Mouse (Mus musculus) hematopoietic multipotent progenitor cell, adult 10-12 weeks (in vitro differentiated cells): ENCODE measurements around the gene Faiml. TPM values are rescaled to one million over a fixed set of nuclear protein-coding genes. Genes with fewer than 3 reads are reported as not detected.

Source experiments
- polyA plus RNA-seq: library from polyadenylated mRNA; stranded (reverse); fragments of >175 nt; gene quantifications from 2 replicates; pipeline ENCODE4 v1.2.3, GENCODE M21; 2012; ENCODE audit warnings: low replicate concordance

Gene Faiml
- polyA plus RNA-seq = not detected in 2 replicates

DNA sequence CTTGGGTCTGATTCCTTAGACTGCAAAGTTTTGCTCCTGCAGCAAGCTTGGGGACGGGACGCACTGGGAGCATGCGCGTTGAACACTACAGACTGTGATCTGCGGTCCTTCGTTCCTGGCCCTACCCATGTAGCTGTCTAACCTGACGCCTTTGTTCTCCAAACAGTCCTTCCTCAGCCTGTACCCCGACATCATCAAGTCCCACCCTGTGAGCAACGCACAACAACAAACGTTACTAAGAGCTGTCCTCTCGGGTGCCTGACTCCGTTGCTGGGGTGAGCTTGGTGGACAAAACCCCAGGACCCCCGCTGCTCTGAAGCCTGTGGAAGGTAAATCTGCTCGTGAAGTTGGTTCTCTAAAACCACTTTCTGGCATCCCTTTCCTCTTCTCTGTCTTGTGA lies at the start of gene Faiml:
Gene Faiml (minus strand): TSS at position 101 of the 400 bp plus-strand sequence.

DNA sequence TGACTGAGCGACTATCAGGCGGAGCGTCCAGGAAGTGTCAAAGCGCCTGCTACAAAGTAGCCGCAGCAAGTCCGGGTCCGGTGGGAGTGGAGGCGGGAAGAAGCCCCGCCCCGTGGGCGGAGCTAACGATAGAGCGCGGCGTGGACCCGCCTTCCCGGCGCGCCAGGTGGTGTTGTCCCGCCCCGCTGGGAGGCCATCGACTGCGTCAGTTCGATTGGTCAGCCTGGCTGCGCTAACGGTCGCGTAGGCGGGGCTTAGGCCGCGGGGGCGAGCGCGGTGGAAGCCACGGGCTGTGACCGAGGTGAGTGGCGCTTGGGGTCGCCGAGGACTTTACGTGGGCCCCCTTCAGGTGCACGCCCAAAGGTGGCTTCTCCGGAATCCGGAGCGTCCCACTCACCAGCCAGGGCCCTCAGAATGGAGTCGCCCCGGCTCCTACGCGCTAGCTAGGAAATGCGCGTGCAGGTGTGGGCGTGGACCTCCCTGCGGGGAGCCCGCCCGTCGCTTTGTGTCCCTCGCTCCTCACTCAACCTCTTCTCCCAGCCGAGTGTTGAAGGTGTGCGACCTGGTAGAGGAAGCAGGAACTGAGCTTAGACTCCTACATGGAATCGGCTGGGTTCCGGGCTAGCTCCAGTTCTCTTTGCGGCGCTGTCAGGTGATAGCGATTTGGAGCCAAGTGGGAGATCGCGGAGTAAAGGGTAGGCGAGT lies 6.3 kb upstream of the Faiml start, which contains the start of gene Cep70:
Gene Cep70 (plus strand): TSS at position 178 of the 705 bp plus-strand sequence.

Other genes with a start within 250 kb of the Faiml start
- not detected in 2 replicates for gene Gm1123, start 201.5 kb downstream of the Faiml start, polyA plus RNA-seq
- gene Pik3cb, start 96.6 kb downstream of the Faiml start, polyA plus RNA-seq = 0.47 and 1.1 TPM in 2 replicates
- gene Cep70, start 6.1 kb upstream of the Faiml start, polyA plus RNA-seq = 1.1 and 1.2 TPM in 2 replicates
- 0.02 TPM in 1 of 2 replicates, not detected in the other for gene Esyt3, start 121.3 kb upstream of the Faiml start, polyA plus RNA-seq
- 1.4 TPM in 2 replicates for gene Mras, start 200.1 kb upstream of the Faiml start, polyA plus RNA-seq
- gene Nme9, start 214.2 kb upstream of the Faiml start, polyA plus RNA-seq = not detected in 2 replicates